Mouse (Mus musculus): ENCODE results near the gene Slc22a14.

The Slc22a14 gene

DNA sequence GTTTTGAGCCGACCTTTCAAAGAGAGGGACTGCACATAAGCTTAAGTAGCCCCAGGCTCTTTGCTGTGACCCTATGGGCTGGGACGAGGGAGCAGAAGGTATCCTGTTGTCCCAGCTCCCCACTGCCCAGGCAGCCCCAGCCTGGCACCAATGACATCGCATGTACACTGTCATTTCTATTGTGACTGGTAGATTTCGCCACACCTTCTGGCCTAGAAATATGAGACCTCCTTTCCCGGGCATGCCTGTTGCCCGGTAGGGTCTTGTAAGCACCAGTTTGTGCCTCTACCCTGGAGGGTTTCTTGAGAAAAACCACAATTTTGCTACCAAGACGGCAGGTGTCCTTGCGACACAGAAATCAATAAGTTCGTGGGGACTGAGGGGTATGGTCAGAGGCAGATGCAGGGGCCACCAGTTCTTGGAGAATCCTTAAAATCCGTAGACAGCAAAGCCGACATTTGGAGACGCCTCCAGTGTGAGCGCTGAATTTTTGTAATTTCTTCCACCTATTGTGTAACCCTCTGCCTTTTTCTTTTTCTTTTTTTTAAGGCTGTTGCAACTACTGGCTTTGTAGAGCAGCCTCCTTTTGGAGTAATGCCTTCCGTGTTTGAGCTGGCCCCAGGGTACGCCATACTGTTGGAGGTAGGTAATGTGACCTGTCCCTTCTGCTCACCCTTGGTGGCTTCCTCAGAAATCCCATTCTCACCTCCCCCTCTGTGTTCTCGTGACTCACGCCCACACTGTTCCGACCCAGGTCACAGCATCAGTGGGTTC lies 242.6 kb downstream of the Slc22a14 start:
- DNase-seq, result no peak

DNA sequence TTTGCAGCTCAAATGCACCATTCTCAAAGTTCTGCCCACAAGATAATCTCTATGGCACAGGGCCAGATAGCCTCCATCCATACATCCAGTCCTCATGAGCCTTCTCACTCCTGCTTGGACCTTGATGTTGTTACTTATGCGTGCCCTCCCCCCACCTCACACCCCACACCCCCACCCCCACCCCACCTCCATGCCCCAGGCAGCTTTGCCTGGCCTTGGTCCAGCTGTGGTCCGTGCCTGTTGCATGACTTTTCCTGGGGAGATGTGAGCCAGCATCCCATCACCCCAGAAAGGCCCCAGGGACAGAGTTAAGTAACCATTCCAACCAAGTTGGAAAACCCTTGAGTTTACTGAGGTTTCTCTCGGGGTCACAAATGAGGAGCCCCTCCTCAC lies 245.2 kb downstream of the Slc22a14 start:
- no peak for DNase-seq

All from cerebellum, postnatal 10 days (tissue).